Mouse (Mus musculus) limb, embryonic 10.5 days (tissue): ENCODE measurements around the gene Dcbld2. TPM values are rescaled to one million over a fixed set of nuclear protein-coding genes. Genes with fewer than 3 reads are reported as not detected.
A peak's percentile ranks its signal among the peaks of the same experiment; 100 is the strongest.

Source experiments
- DNase-seq: peaks from one replicate; pipeline ENCODE4 v3.0.0-alpha.2; 2017; ENCODE audit warnings: low spot score
- H3K27ac ChIP-seq: fragments of 300-500 bp; sonication (generic); 2 replicates; pipeline ENCODE4 v1.5.1; 2016; ENCODE audit warnings: mild to moderate bottlenecking
- H3K27me3 ChIP-seq: fragments of 300-500 bp; sonication (generic); 2 replicates; pipeline ENCODE4 v1.6.1; 2016; ENCODE audit warnings: low read depth, mild to moderate bottlenecking; ENCODE audit not compliant: poor library complexity, severe bottlenecking
- H3K36me3 ChIP-seq: fragments of 300-500 bp; sonication (generic); 2 replicates; pipeline ENCODE4 v1.6.1; 2016; ENCODE audit warnings: mild to moderate bottlenecking, moderate library complexity
- H3K4me1 ChIP-seq: fragments of 300-500 bp; sonication (generic); 2 replicates; pipeline ENCODE4 v1.6.1; 2016
- H3K4me3 ChIP-seq: fragments of 300-500 bp; sonication (generic); 2 replicates; pipeline ENCODE4 v1.5.1; 2016; ENCODE audit warnings: mild to moderate bottlenecking, moderate library complexity
- H3K9me3 ChIP-seq: fragments of 300-500 bp; sonication (generic); replicated peaks from 2 replicates; pipeline ENCODE4 v1.6.1; 2016; ENCODE audit warnings: mild to moderate bottlenecking
- WGBS: fragments of 180-500 bp; shearing (Covaris S2); methylation state at CpG from one replicate; pipeline ENCODE4 v1.1.7; 2016; 5-methylcytosine and 5-hydroxymethylcytosine counted together
- polyA plus RNA-seq: library from polyadenylated mRNA; unstranded; fragments of >200 nt; fragmentation: Nextera tagmentation; extraction: Ambion mirVana; gene quantifications from 2 replicates; pipeline ENCODE4 v1.2.1, GENCODE M21; 2016

Gene Dcbld2
- polyA plus RNA-seq, 1 experiment from 2014 or later = 7.0 TPM

DNA sequence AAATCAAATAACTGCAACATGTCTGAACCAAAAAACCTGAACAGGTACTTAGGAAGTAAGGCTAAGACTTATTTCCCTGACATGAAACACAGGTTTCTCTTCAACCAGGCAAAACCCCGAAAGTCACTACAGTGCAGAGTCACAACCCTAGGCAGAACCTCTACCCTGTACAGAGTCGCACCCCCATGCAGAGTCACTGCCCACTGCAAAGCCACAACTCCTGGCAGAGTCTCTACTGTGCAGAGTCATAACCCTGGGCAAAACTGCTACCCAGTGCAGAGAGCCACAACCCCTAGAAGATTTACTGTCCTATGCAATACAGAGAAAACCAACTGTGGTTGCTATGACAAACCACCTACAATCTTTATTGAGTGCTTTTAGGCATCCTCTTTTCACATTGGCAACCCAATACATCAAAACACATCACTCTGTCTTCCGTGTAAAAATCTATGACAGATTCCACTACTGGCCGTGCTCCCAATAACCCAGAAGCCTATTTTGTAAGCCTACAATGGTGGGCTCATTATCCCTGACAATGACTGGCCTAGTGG lies 71.7 kb downstream of the Dcbld2 start:
- Histone ChIP-seq H3K4me3 (no peak overlapping the region), H3K36me3 (peaks cover 32% of the 10 kb centered on the region), H3K4me1 (0 out of 2 replicates have a peak, but pooled peaks cover 5% of the 10 kb centered on the region), H3K27me3 (no peaks in the 10 kb centered on the region), H3K9me3 (no peaks in the 10 kb centered on the region; the same call in 1 of the 2 replicates), H3K27ac (no peak overlapping the region)
- DNase-seq = no peak
- WGBS = 95% methylated on average over 4 of the region's 4 CpGs

DNA sequence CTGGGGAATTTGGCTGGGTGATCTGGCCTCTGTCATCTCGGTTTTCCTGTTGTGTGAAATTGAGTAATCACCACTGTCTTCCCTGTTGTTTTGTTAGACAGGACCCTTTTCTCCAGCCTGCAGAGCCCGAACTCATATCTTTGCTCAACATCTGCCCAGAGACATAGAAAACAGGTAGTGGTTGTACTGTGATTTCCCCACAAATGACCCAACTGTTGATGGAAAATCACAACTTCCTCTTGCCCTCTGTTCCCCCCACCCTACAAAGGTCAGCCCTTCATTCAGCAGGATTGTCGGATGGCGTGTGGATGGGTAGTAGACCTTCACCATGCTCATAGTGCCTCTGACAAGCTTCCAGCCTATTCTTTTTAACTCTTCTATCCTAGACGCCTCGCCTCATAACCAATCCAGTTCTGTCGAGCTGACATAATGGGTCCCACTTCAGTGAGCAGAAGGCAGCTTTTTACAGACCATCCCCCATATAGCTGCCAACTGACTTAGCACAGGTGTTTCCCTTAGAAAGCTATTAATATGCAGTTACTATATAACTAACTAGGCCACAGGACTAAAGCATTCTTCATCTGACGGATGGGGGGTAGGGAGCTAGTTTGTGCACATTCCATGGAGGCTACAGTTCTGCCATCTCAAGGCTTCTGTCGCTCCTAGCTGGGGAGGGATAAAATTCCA lies 73.1 kb downstream of the Dcbld2 start:
- 86% methylated on average over 9 of the region's 9 CpGs for WGBS
- 0 out of 2 replicates have a peak, but pooled peaks cover 5% of the 10 kb centered on the region for H3K4me1 ChIP-seq
- no peaks in the 10 kb centered on the region for H3K27me3 ChIP-seq
- no peak for DNase-seq
- H3K4me3 ChIP-seq = no peak overlapping the region
- H3K36me3 ChIP-seq = peaks cover 29% of the 10 kb centered on the region
- no peak overlapping the region for H3K27ac ChIP-seq
- H3K9me3 ChIP-seq = no peaks in the 10 kb centered on the region; the same call in 1 of the 2 replicates

DNA sequence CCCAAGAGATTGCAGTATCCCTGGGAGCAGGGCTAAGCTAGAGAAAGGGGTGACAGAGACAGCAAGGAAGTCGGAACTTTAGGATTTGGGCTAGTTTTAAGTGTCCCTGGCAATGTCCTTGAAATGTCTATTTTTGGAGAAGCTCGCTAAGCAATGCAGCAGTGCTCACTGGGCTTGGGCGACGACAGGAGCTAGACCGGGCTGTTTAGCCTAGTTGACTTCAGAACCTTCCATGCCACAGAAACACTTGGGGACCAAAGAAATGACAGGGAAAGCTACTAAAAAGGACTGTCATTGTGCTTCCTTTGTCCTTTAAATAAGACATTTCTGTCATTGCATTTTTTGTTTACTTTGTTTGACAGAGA lies 73.6 kb downstream of the Dcbld2 start:
- Histone ChIP-seq H3K4me3 (no peak overlapping the region), H3K9me3 (no peaks in the 10 kb centered on the region; the same call in 1 of the 2 replicates), H3K27ac (no peak overlapping the region), H3K27me3 (no peaks in the 10 kb centered on the region), H3K36me3 (peaks cover 29% of the 10 kb centered on the region), H3K4me1 (0 out of 2 replicates have a peak, but pooled peaks cover 5% of the 10 kb centered on the region)
- WGBS = 86% methylated on average over 5 of the region's 5 CpGs
- DNase-seq = no peak

DNA sequence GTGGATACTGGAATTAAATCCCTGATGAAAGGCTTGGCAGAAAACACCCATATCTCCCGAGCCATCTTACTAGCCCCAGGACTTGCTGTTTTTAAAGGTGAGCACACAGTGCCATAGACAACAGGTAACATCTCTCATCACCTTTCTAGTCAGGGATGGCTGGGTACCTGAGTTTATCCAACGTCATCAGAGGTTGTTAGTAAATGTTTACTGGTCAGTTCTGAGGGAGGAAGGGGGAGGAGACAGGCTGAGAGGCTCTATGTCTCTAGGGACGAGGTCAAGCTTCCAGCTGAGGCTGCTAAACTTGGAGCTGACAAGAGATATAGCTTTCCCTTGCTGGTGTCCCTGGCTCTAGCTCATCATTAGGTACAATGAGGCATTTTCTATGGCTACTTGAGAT lies 74.1 kb downstream of the Dcbld2 start:
- WGBS = 71% methylated on average over 3 of the region's 3 CpGs
- no peaks in the 10 kb centered on the region; the same call in 1 of the 2 replicates for H3K9me3 ChIP-seq
- peaks cover 28% of the 10 kb centered on the region for H3K36me3 ChIP-seq
- H3K27me3 ChIP-seq = no peaks in the 10 kb centered on the region
- 0 out of 2 replicates have a peak, but pooled peaks cover 5% of the 10 kb centered on the region for H3K4me1 ChIP-seq
- no peak overlapping the region for H3K4me3 ChIP-seq
- H3K27ac ChIP-seq = no peak overlapping the region
- DNase-seq = no peak

DNA sequence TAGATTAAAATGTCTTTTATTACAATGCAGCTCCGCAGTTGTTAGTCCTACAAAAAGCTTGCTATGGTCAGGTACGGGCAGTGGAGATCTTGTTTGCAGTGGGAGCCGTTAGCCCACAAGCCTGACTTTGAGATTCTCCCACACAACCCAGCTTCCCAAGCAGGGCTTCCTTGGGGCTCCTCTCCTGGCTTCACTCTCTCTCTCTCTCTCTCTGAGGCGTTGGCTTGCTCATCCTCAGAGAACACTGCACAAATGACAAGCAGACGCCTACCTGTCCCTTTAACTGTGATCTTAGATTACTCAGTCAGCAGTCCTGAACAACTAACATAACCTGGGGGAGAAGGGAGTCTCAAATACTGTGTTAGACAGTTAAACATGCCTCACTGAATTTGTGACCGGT lies 79.6 kb downstream of the Dcbld2 start:
- H3K27ac ChIP-seq = no peak overlapping the region
- 93% methylated on average over 6 of the region's 6 CpGs for WGBS
- H3K4me3 ChIP-seq = no peak overlapping the region
- H3K36me3 ChIP-seq = peaks cover 19% of the 10 kb centered on the region; the same call in 1 of the 2 replicates
- DNase-seq = no peak
- no peaks in the 10 kb centered on the region for H3K4me1 ChIP-seq
- H3K27me3 ChIP-seq = no peaks in the 10 kb centered on the region
- no peaks in the 10 kb centered on the region for H3K9me3 ChIP-seq

DNA sequence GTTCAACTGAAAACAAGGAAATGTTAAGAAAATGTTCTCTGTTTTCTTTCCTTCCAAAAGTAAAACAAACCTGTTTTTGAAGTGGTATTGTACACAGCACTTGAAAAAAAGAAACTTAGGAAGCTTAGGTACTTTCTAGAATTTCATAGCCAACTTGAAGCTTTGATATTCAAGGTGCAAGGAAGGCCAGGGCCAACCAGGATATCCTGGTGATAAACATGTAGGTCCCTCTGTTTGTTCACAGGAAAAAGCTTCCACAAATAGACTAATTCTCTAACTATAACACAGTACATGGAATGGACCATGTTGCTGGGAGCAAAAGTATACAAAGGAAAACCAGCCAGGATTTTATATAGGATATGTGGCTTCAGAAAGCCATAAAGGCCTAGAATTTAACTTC lies 88.5 kb downstream of the Dcbld2 start:
- H3K4me1 ChIP-seq = peaks cover 5% of the 10 kb centered on the region
- no peaks in the 10 kb centered on the region for H3K9me3 ChIP-seq
- no peak overlapping the region for H3K4me3 ChIP-seq
- H3K27ac ChIP-seq = 0 out of 2 replicates have a peak overlapping the region, but pooled peaks have one; percentile 30
- no peak for DNase-seq
- no peaks in the 10 kb centered on the region for H3K27me3 ChIP-seq
- H3K36me3 ChIP-seq = peaks cover 8% of the 10 kb centered on the region; the same call in 1 of the 2 replicates

DNA sequence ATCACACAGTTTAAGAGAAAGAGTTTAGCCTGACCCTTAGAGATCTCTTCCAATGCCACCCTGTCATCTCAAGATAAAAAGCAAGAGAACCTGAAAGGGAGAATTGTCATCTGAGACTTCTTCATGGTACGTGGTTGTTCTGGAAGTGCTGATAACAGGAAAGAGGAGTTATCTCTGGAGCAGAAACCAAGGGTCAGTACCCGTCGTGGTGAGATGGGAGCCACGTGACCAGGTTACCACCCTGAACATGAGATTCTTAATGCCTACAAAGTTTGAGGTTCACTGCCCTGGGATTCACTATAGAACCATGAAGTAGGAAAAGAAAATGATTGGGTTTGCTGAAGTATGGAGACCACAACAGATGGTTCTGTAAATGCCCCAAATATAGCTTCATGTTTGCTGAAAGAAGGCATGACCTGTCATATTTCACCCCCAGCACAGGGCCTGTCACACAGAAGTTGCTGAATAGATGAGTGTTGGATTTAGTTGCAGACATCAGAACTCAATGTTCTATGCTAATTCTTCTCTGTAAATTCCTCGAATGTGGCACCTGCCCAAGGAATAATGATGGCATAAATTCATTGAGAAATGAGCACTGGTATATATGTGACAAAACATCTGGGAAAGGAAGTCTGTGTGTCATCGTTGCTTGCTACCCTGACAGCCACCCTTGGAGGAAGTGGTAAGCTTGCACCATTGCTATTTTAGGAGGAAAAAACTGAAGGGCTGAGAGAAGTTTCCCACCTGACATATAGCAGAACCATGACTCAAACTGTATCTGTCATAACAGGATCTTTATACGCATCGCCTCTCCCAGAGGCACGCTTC lies 89.9 kb downstream of the Dcbld2 start:
- 88% methylated on average over 9 of the region's 9 CpGs for WGBS
- Histone ChIP-seq H3K4me3 (no peak overlapping the region), H3K4me1 (peaks cover 15% of the 10 kb centered on the region), H3K9me3 (no peaks in the 10 kb centered on the region), H3K27ac (no peak overlapping the region), H3K36me3 (peaks cover 4% of the 10 kb centered on the region; the same call in 1 of the 2 replicates), H3K27me3 (no peaks in the 10 kb centered on the region)
- no peak for DNase-seq

DNA sequence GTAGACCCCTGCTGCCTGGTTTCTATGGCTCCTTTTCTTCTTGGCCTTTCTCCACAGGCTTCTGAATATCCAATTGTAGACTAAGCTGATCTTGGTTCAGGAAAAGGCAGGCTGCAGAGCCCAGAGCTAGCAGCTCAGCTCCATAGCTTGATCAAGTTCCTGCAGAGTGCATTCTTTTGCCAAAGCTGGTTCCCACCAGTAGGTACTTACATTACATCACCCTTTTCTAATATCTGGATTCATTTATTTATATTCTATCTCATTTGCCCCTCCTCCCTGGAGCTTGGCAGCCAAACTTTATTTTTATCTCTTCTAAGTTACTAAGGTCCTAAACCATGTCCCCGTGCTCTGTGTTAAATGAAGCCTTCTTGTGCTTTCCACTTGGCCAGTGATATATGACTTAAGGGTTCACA lies 90.9 kb downstream of the Dcbld2 start:
- H3K4me3 ChIP-seq = no peak overlapping the region
- 48% methylated on average over 1 of the region's 1 CpGs for WGBS
- H3K27ac ChIP-seq = 0 out of 2 replicates have a peak overlapping the region, but pooled peaks have one; percentile 12
- no peaks in the 10 kb centered on the region for H3K36me3 ChIP-seq
- no peak for DNase-seq
- no peaks in the 10 kb centered on the region for H3K27me3 ChIP-seq
- no peaks in the 10 kb centered on the region for H3K9me3 ChIP-seq
- H3K4me1 ChIP-seq = peaks cover 15% of the 10 kb centered on the region

DNA sequence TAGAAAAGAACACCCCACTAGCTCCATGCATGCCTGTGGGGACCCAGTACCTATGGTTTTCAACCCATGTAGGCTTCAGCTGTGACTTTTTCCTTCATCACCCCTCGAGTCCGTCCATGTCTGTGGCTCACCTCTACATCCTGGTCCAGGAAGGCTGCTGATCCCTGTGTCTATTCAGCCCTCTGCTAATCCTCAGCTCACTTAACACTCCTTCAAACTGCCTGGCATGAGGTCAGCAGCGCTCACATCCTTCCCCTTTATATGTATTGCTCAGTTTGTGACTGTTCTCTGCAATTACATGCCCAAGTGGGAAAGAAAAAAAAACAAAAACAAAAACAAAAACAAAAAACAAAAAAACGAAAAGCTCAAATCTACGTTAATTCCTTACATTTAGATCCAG lies 91.4 kb downstream of the Dcbld2 start:
- no peak for DNase-seq
- Histone ChIP-seq H3K36me3 (no peaks in the 10 kb centered on the region), H3K4me1 (peaks cover 15% of the 10 kb centered on the region), H3K9me3 (no peaks in the 10 kb centered on the region), H3K27me3 (no peaks in the 10 kb centered on the region), H3K27ac (peak overlapping the region; percentile 30; the same call in 1 of the 2 replicates), H3K4me3 (no peak overlapping the region)
- 77% methylated on average over 5 of the region's 5 CpGs for WGBS

DNA sequence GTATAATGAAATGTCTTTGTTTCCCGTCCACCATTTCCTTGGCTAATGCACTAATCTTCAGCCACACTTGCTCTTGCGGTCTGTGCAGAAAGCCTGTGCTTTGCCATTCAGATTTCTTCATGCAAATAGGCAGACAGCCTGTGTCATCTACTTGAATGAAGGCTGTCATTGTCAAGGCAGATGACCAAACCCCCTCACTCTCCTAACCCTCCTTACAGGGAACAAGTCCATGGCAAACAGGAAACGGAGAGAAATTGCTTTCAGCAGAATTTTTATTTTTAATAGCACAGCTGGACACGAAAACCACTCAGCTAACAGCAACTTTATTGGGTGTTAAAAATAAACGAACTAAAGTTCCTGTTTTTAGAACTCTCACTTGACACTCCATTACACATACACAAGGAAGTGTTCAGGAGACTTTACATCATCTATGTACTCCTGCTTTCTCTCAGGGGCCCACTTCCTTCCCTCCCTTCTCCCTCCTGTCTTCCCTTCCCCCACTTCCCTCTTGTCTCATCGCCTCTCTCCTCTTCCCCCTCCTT lies 93.6 kb downstream of the Dcbld2 start:
- Histone ChIP-seq H3K4me3 (no peak overlapping the region), H3K27ac (peak overlapping the region; percentile 66), H3K36me3 (0 out of 2 replicates have a peak, but pooled peaks cover 2% of the 10 kb centered on the region), H3K27me3 (no peaks in the 10 kb centered on the region), H3K9me3 (no peaks in the 10 kb centered on the region), H3K4me1 (peaks cover 17% of the 10 kb centered on the region)
- 49% methylated on average over 6 of the region's 6 CpGs for WGBS
- no peak for DNase-seq

DNA sequence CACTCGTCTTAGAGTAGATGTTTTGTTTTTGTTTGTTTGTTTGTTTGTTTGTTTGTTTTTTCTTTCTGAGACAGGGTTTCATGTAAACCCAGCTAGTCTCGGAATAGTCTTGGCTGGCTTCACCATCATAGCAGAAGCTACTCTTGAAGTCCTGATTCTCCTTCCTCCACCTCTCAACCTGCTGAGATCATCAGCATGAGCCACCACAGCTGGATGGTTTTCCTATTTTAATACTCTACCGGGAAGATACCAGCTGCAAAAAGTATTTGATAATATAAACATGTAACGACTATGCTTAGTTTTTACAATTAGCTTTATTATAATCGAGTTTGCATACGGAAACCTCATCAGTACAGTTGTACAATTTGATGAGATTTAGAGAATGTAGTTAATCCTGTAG lies 94.3 kb downstream of the Dcbld2 start:
- Histone ChIP-seq H3K27ac (peak overlapping the region; percentile 66), H3K27me3 (no peaks in the 10 kb centered on the region), H3K4me3 (no peak overlapping the region), H3K9me3 (no peaks in the 10 kb centered on the region), H3K36me3 (0 out of 2 replicates have a peak, but pooled peaks cover 2% of the 10 kb centered on the region), H3K4me1 (peaks cover 24% of the 10 kb centered on the region)
- 79% methylated on average over 6 of the region's 6 CpGs for WGBS
- DNase-seq = no peak

DNA sequence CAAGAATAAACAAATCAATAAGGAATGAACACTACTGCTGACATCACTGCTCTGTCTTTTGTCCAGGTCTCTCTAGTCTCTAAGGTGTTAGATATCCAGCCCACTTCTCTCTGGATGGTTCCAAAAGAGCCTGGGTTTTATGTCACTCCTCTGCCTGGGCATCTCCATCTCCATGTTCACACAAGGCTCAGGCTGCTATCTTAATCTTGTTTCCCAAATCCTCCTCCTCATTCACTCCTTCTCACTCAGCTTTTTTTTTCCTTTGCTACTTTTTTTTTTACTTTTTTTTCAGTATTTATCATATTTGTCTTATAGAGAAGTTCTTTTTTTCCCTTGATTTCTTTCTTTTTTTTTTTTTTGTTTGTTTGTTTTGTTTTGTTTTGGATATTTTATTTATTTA lies 96.7 kb downstream of the Dcbld2 start:
- no peak overlapping the region for H3K4me3 ChIP-seq
- H3K4me1 ChIP-seq = peaks cover 30% of the 10 kb centered on the region
- H3K9me3 ChIP-seq = no peaks in the 10 kb centered on the region
- no peak for DNase-seq
- no peaks in the 10 kb centered on the region for H3K27me3 ChIP-seq
- 0 out of 2 replicates have a peak, but pooled peaks cover 2% of the 10 kb centered on the region for H3K36me3 ChIP-seq
- no peak overlapping the region for H3K27ac ChIP-seq
